Mouse (Mus musculus) hindbrain, embryonic 16.5 days (tissue): ENCODE data around the gene Aatk. TPM values are rescaled to one million over a fixed set of nuclear protein-coding genes. Genes with fewer than 3 reads are reported as not detected.

Experiments
- ATAC-seq: fragments of 200-750 bp; cut with Nextera tagmentation; 2 replicates; pipeline ENCODE4 v1.8.0; 2017; ENCODE audit warnings: moderate TSS enrichment, moderate library complexity
- H3K27ac ChIP-seq: fragments of 300-500 bp; sonication (generic); 2 replicates; pipeline ENCODE4 v1.5.1; 2014; ENCODE audit warnings: low read depth, mild to moderate bottlenecking, control low read depth, low read length, moderate library complexity
- H3K27me3 ChIP-seq: fragments of 300-500 bp; sonication (generic); replicated peaks from 2 replicates; pipeline ENCODE4 v1.6.1; 2014; ENCODE audit warnings: low read length; ENCODE audit not compliant: control insufficient read depth, insufficient read depth
- H3K36me3 ChIP-seq: fragments of 300-500 bp; sonication (generic); 2 replicates; pipeline ENCODE4 v1.6.1; 2014; ENCODE audit warnings: mild to moderate bottlenecking, low read length, moderate library complexity, mixed read lengths; ENCODE audit not compliant: control insufficient read depth, insufficient read depth
- H3K4me1 ChIP-seq: fragments of 300-500 bp; sonication (generic); 2 replicates; pipeline ENCODE4 v1.6.1; 2014; ENCODE audit warnings: low read depth, low read length; ENCODE audit not compliant: control insufficient read depth, insufficient read depth
- H3K4me2 ChIP-seq: fragments of 300-500 bp; sonication (generic); 2 replicates; pipeline ENCODE4 v1.6.1; 2014; ENCODE audit warnings: mild to moderate bottlenecking, low read length, control low read depth, moderate library complexity
- H3K4me3 ChIP-seq: fragments of 300-500 bp; sonication (generic); 2 replicates; pipeline ENCODE4 v1.5.1; 2014; ENCODE audit warnings: mild to moderate bottlenecking, low read length, control low read depth, moderate library complexity
- H3K9ac ChIP-seq: fragments of 300-500 bp; sonication (generic); 2 replicates; pipeline ENCODE4 v1.6.1; 2014; ENCODE audit warnings: low read depth, mild to moderate bottlenecking, control low read depth, low read length, moderate library complexity
- H3K9me3 ChIP-seq: fragments of 300-500 bp; sonication (generic); 2 replicates; pipeline ENCODE4 v1.6.1; 2014; ENCODE audit warnings: mild to moderate bottlenecking, low read length, moderate library complexity; ENCODE audit not compliant: control insufficient read depth
- WGBS: fragments of 180-500 bp; shearing (Covaris S2); extraction: QIAGEN DNeasy Blood & Tissue Kit; methylation state at CpG from one replicate; pipeline ENCODE4 v1.1.7; 2014; 5-methylcytosine and 5-hydroxymethylcytosine counted together
- polyA plus RNA-seq: library from polyadenylated mRNA; unstranded; fragments of >200 nt; fragmentation: Nextera tagmentation; extraction: Ambion mirVana; gene quantifications from 2 replicates; pipeline ENCODE4 v1.2.1, GENCODE M21; 2015

Gene Aatk
- polyA plus RNA-seq, 1 experiment from 2014 or later, result 35.6 TPM

GRCm38 (mm10) chr11:120045839-120046552 lies 971 bp downstream of the Aatk start:
- ATAC-seq, result peak; percentile 19
- peak overlapping the region; percentile 90 for H3K27ac ChIP-seq
- WGBS, result 33% methylated on average over 11 of the region's 11 CpGs

GRCm38 (mm10) chr11:120045341-120045740 lies 1.6 kb downstream of the Aatk start:
- peak overlapping the region; percentile 87 for H3K4me2 ChIP-seq
- peak overlapping the region; percentile 90 for H3K27ac ChIP-seq
- H3K4me1 ChIP-seq, result peaks cover 43% of the 10 kb centered on the region
- peak overlapping the region; percentile 69 for H3K4me3 ChIP-seq
- no peaks in the 10 kb centered on the region for H3K36me3 ChIP-seq
- H3K9me3 ChIP-seq, result no peaks in the 10 kb centered on the region
- no peaks in the 10 kb centered on the region for H3K27me3 ChIP-seq
- peak overlapping the region; percentile 92 for H3K9ac ChIP-seq
- no peak for ATAC-seq
- WGBS, result 56% methylated on average over 4 of the region's 4 CpGs

More at GRCm38 (mm10) chr11:120045839-120046552, 971 bp downstream of the Aatk start:
- H3K9me3 ChIP-seq, result no peaks in the 10 kb centered on the region
- peaks cover 42% of the 10 kb centered on the region for H3K4me1 ChIP-seq
- no peaks in the 10 kb centered on the region for H3K36me3 ChIP-seq
- H3K27me3 ChIP-seq, result no peaks in the 10 kb centered on the region
- H3K4me3 ChIP-seq, result peak overlapping the region; percentile 69
- H3K9ac ChIP-seq, result peak overlapping the region; percentile 92
- peak overlapping the region; percentile 87 for H3K4me2 ChIP-seq

- no peak overlapping the region for H3K4me3 ChIP-seq
- 72% methylated on average over 7 of the region's 7 CpGs for WGBS
- no peaks in the 10 kb centered on the region for H3K27me3 ChIP-seq
- H3K36me3 ChIP-seq, result no peaks in the 10 kb centered on the region
- H3K27ac ChIP-seq, result no peak overlapping the region; the same call in 1 of the 2 replicates
- H3K9ac ChIP-seq, result no peak overlapping the region
- H3K4me1 ChIP-seq, result peaks cover 33% of the 10 kb centered on the region
- no peak overlapping the region for H3K4me2 ChIP-seq
- ATAC-seq, result no peak
- H3K9me3 ChIP-seq, result no peaks in the 10 kb centered on the region
Observed at GRCm38 (mm10) chr11:120042141-120042838, 4.7 kb downstream of the Aatk start.

GRCm38 (mm10) chr11:120041191-120042123 lies 5.5 kb downstream of the Aatk start:
- 0 out of 2 replicates have a peak overlapping the region, but pooled peaks have one; percentile 5 for H3K9ac ChIP-seq
- H3K4me2 ChIP-seq, result no peak overlapping the region
- no peaks in the 10 kb centered on the region for H3K36me3 ChIP-seq
- WGBS, result 68% methylated on average over 13 of the region's 13 CpGs
- peaks cover 33% of the 10 kb centered on the region for H3K4me1 ChIP-seq
- no peak overlapping the region for H3K4me3 ChIP-seq
- no peak overlapping the region; the same call in 1 of the 2 replicates for H3K27ac ChIP-seq
- H3K9me3 ChIP-seq, result no peaks in the 10 kb centered on the region
- H3K27me3 ChIP-seq, result no peaks in the 10 kb centered on the region
- no peak for ATAC-seq

GRCm38 (mm10) chr11:120040440-120040839 lies 6.5 kb downstream of the Aatk start:
- H3K4me1 ChIP-seq, result peaks cover 26% of the 10 kb centered on the region

GRCm38 (mm10) chr11:120039581-120039980 lies 7.4 kb downstream of the Aatk start:
- Histone ChIP-seq H3K36me3 (no peaks in the 10 kb centered on the region), H3K9ac (no peak overlapping the region), H3K27me3 (no peaks in the 10 kb centered on the region), H3K4me2 (no peak overlapping the region), H3K4me3 (no peak overlapping the region), H3K27ac (peak overlapping the region; percentile 49; the same call in 1 of the 2 replicates), H3K4me1 (peaks cover 17% of the 10 kb centered on the region), H3K9me3 (no peaks in the 10 kb centered on the region)
- ATAC-seq, result peak; percentile 64
- WGBS, result 44% methylated on average over 4 of the region's 4 CpGs

More at GRCm38 (mm10) chr11:120040440-120040839, 6.5 kb downstream of the Aatk start:
- Histone ChIP-seq H3K4me2 (no peak overlapping the region), H3K9ac (no peak overlapping the region), H3K9me3 (no peaks in the 10 kb centered on the region), H3K27me3 (no peaks in the 10 kb centered on the region), H3K36me3 (no peaks in the 10 kb centered on the region), H3K27ac (no peak overlapping the region), H3K4me3 (no peak overlapping the region)
- WGBS, result 68% methylated on average over 8 of the region's 8 CpGs
- ATAC-seq, result no peak

- ATAC-seq, result no peak
- Histone ChIP-seq H3K27ac (no peak overlapping the region), H3K36me3 (no peaks in the 10 kb centered on the region), H3K4me3 (no peak overlapping the region), H3K27me3 (no peaks in the 10 kb centered on the region), H3K4me2 (no peak overlapping the region), H3K9ac (no peak overlapping the region), H3K4me1 (peaks cover 6% of the 10 kb centered on the region), H3K9me3 (no peaks in the 10 kb centered on the region)
- WGBS, result 65% methylated on average over 5 of the region's 5 CpGs
Observed at GRCm38 (mm10) chr11:120034762-120035161, 12.2 kb downstream of the Aatk start.

- H3K27me3 ChIP-seq, result no peaks in the 10 kb centered on the region
- 40% methylated on average over 3 of the region's 3 CpGs for WGBS
- peaks cover 4% of the 10 kb centered on the region; the same call in 1 of the 2 replicates for H3K4me1 ChIP-seq
- no peak overlapping the region for H3K9ac ChIP-seq
- no peak overlapping the region for H3K4me2 ChIP-seq
- no peaks in the 10 kb centered on the region for H3K9me3 ChIP-seq
- no peaks in the 10 kb centered on the region for H3K36me3 ChIP-seq
- H3K4me3 ChIP-seq, result no peak overlapping the region
- no peak overlapping the region for H3K27ac ChIP-seq
- no peak for ATAC-seq
Observed at GRCm38 (mm10) chr11:120034306-120034705, 12.7 kb downstream of the Aatk start.
